Mouse (Mus musculus) MEL (cell line): ENCODE data around the gene Arhgap35. TPM values are rescaled to one million over a fixed set of nuclear protein-coding genes. Genes with fewer than 3 reads are reported as not detected.

Source experiments
- DNase-seq: peaks from one replicate; pipeline ENCODE4 v3.0.0; 2011; ENCODE audit warnings: low read depth, low spot score
- H3K27ac ChIP-seq: 2 replicates; pipeline ENCODE4 v1.5.1; 2012; ENCODE audit warnings: low read depth, mild to moderate bottlenecking, control low read depth, low read length, moderate library complexity; ENCODE audit not compliant: control insufficient read depth
- H3K27me3 ChIP-seq, 2 experiments: fragments of 150-350 bp in 1 of 2; sonication (generic) in 1 of 2; 2 replicates each; pipeline ENCODE4 v1.6.1; 2012; ENCODE audit warnings: low read length in 2 of 2, mild to moderate bottlenecking in 2 of 2, improper control_type of control experiment in 1 of 2, moderate library complexity in 1 of 2; ENCODE audit not compliant: insufficient read depth in 2 of 2, control insufficient read depth in 1 of 2
- H3K36me3 ChIP-seq, 2 experiments: 2 replicates each; pipeline ENCODE4 v1.6.1; 2012 to 2014; ENCODE audit warnings: low read length in 2 of 2, improper control_type of control experiment in 1 of 2, inconsistent platforms in 1 of 2, mild to moderate bottlenecking in 1 of 2; ENCODE audit not compliant: insufficient read depth in 2 of 2, control insufficient read depth in 1 of 2
- H3K4me1 ChIP-seq, 2 experiments: fragments of 150-350 bp in 1 of 2; sonication (generic) in 1 of 2; 2 replicates each; pipeline ENCODE4 v1.6.1; 2012; ENCODE audit warnings: low read length in 2 of 2, improper control_type of control experiment in 1 of 2, mild to moderate bottlenecking in 1 of 2; ENCODE audit not compliant: insufficient read depth in 2 of 2, control insufficient read depth in 1 of 2
- H3K4me3 ChIP-seq, 2 experiments: fragments of 150-350 bp in 1 of 2; sonication (generic) in 1 of 2; 2 replicates each; pipeline ENCODE4 v1.5.1; 2012; ENCODE audit warnings: low read depth in 2 of 2, low read length in 2 of 2, mild to moderate bottlenecking in 2 of 2, moderate library complexity in 2 of 2, control low read depth in 1 of 2, improper control_type of control experiment in 1 of 2; ENCODE audit not compliant: control insufficient read depth in 1 of 2, insufficient read depth in 1 of 2
- H3K79me2 ChIP-seq: 2 replicates; pipeline ENCODE4 v1.6.1; 2012; ENCODE audit warnings: mild to moderate bottlenecking, low read length, moderate library complexity; ENCODE audit not compliant: control insufficient read depth, poor library complexity, insufficient read depth
- H3K9ac ChIP-seq: 2 replicates; pipeline ENCODE4 v1.6.1; 2012; ENCODE audit warnings: low read depth, mild to moderate bottlenecking, control low read depth, low read length, moderate library complexity; ENCODE audit not compliant: control insufficient read depth, poor library complexity, severe bottlenecking
- H3K9me3 ChIP-seq: fragments of 150-350 bp; sonication (generic); replicated peaks from 2 replicates; pipeline ENCODE4 v1.6.1; 2012; ENCODE audit warnings: mild to moderate bottlenecking, low read length, improper control_type of control experiment, moderate library complexity; ENCODE audit not compliant: insufficient read depth
- CHD1 ChIP-seq: IDR thresholded peaks from 2 replicates; pipeline ENCODE4 v1.6.1; 2012; ENCODE audit warnings: low read depth, mild to moderate bottlenecking, inconsistent platforms, low read length, improper control_type of control experiment
- CHD2 ChIP-seq: IDR thresholded peaks from 2 replicates; pipeline ENCODE4 v1.6.1; 2011; ENCODE audit warnings: low read length, improper control_type of control experiment
- EP300 ChIP-seq, 2 experiments: IDR thresholded peaks; 2 replicates each; pipeline ENCODE4 v1.6.1; 2011; ENCODE audit warnings: improper control_type of control experiment in 2 of 2, low read length in 2 of 2, low read depth in 1 of 2, mild to moderate bottlenecking in 1 of 2
- ETS1 ChIP-seq: IDR thresholded peaks from 2 replicates; pipeline ENCODE4 v1.6.1; 2012; ENCODE audit warnings: low read depth, mild to moderate bottlenecking, inconsistent platforms, low read length, improper control_type of control experiment, moderate library complexity
- GABPA ChIP-seq: IDR thresholded peaks from 2 replicates; pipeline ENCODE4 v1.6.1; 2012; ENCODE audit warnings: low read depth, mild to moderate bottlenecking, inconsistent platforms, low read length, improper control_type of control experiment, moderate library complexity
- GATA1 ChIP-seq: IDR thresholded peaks from 2 replicates; pipeline ENCODE4 v1.6.1; 2011; ENCODE audit warnings: low read depth, low read length, improper control_type of control experiment
- JUND ChIP-seq: IDR thresholded peaks from 2 replicates; pipeline ENCODE4 v1.6.1; 2011; ENCODE audit warnings: low read depth, mild to moderate bottlenecking, improper control_type of control experiment, low read length
- MAZ ChIP-seq: IDR thresholded peaks from 2 replicates; pipeline ENCODE4 v1.6.1; 2012; ENCODE audit warnings: low read depth, mild to moderate bottlenecking, inconsistent platforms, low read length, improper control_type of control experiment
- MEF2A ChIP-seq: IDR thresholded peaks from 2 replicates; pipeline ENCODE4 v1.6.1; 2014; ENCODE audit warnings: low read depth, mild to moderate bottlenecking, inconsistent platforms, low read length, improper control_type of control experiment; ENCODE audit not compliant: poor library complexity, insufficient replicate concordance, severe bottlenecking; ENCODE audit errors: extremely low read depth
- NELFE ChIP-seq: IDR thresholded peaks from 2 replicates; pipeline ENCODE4 v1.6.1; 2011; ENCODE audit warnings: low read depth, low read length, improper control_type of control experiment
- POLR2AphosphoS5 ChIP-seq: IDR thresholded peaks from 2 replicates; pipeline ENCODE4 v1.6.1; 2012; ENCODE audit warnings: low read depth, borderline replicate concordance, mild to moderate bottlenecking, inconsistent platforms, low read length, moderate library complexity, mixed read lengths
- TAL1 ChIP-seq: IDR thresholded peaks from 2 replicates; pipeline ENCODE4 v1.6.1; 2012; ENCODE audit warnings: mild to moderate bottlenecking, inconsistent platforms, low read length, moderate library complexity, mixed read lengths
- ZNF384 ChIP-seq: IDR thresholded peaks from 2 replicates; pipeline ENCODE4 v1.6.1; 2012; ENCODE audit warnings: low read depth, mild to moderate bottlenecking, inconsistent platforms, low read length, improper control_type of control experiment
- polyA plus RNA-seq, 2 experiments: library from polyadenylated mRNA; stranded (reverse) in 1 of 2; unstranded in 1 of 2; fragments of >175 nt in 1 of 2; fragments of >200 nt in 1 of 2; gene quantifications; 2 replicates each; pipeline versions ENCODE4 v1.2.1 to v1.2.4; 2012; ENCODE audit warnings: low replicate concordance in 2 of 2, low read depth in 1 of 2; ENCODE audit not compliant: insufficient read length in 2 of 2, insufficient read depth in 1 of 2, missing spikeins in 1 of 2
- total RNA-seq: library from RNA; depleted of rRNA; stranded (reverse); fragments of 300-350 nt; gene quantifications from 2 replicates; pipeline ENCODE4 v1.2.3, GENCODE M21; 2012

The Arhgap35 gene
- total and polyA plus RNA-seq, 3 experiments: 7.4 to 13.4 TPM; not detected in 1

DNA sequence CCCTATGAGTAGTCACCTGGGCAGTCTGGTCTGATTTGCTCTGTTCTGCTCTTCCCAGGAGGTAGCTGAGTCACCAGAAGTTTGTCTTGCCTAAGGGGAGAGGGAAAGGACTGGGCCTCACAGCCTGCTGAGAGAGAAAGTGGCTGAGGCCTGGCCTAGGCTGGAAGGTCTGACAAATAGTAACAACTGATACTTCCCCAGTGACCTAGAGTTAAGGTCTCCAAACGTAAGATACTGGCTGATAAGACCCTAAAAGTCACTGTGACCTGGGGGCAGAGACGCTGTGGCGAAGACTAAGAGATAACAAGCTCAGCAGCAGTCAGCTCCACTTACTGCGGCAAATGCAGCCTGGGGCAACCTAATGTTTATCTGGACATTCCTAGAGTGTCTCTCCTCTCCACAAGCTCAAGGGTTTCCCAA, 13.1 kb downstream of the Arhgap35 start:
- H3K9ac ChIP-seq: peak overlapping the region; percentile 47
- TF ChIP-seq ETS1 (peak; percentile 66), JUND (no peak), MEF2A (no peak), TAL1 (peak; percentile 30; the same call in 1 of the 2 replicates), NELFE (no peak), GATA1 (peak; percentile 82), EP300 (IDR thresholded peaks at IDR 0.05; ENCODE audit: low read depth in 1 of 2, low read length in 2 of 2) (peak; percentile 67 to 73), MAZ (peak; percentile 48; the same call in 1 of the 2 replicates)
- TF ChIP-seq, all 39 proteins: peak for 5
- H3K4me3 ChIP-seq: peak overlapping the region; percentile 1 to 21; a peak in 1 of 4 replicates
- peak overlapping the region; percentile 69 for H3K27ac ChIP-seq
- peaks cover 0 to 20% of the 10 kb centered on the region in 2 experiments; a peak in 2 of 4 replicates for H3K36me3 ChIP-seq
- peak; percentile 73 for DNase-seq
- no peaks in the 10 kb centered on the region for H3K9me3 ChIP-seq
- H3K4me1 ChIP-seq: peaks cover 8 to 11% of the 10 kb centered on the region in 2 experiments
- peaks cover 14% of the 10 kb centered on the region for H3K79me2 ChIP-seq
- H3K27me3 ChIP-seq: no peaks in the 10 kb centered on the region

DNA sequence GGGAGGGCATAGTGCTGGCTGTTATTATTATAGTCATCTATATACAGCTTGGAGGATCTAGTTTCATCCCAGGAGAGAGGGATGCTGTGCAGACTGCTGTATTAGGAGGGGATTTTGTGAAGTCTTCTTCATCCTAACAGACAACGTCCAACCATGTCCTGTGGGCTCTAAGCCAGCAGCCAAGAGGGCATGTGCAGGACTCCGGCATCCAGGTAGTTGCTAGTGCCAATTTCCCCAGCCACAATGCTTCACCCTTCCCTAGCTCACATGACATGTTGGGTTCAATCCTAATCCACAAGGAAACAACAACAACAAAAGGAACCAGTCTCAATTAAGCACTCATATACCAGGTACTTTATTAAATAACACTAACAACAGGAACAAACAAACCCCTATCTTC, 15.8 kb downstream of the Arhgap35 start:
- no peak overlapping the region for H3K9ac ChIP-seq
- DNase-seq: no peak
- H3K36me3 ChIP-seq: peaks cover 0 to 20% of the 10 kb centered on the region in 2 experiments; a peak in 2 of 4 replicates
- peaks cover 7% of the 10 kb centered on the region for H3K79me2 ChIP-seq
- TF ChIP-seq CHD1 (no peak), NELFE (no peak), CHD2 (no peak)
- TF ChIP-seq, all 39 proteins: peak for 0
- H3K4me3 ChIP-seq: no peak overlapping the region
- H3K27ac ChIP-seq: no peak overlapping the region
- H3K9me3 ChIP-seq: no peaks in the 10 kb centered on the region
- peaks cover 8 to 11% of the 10 kb centered on the region in 2 experiments for H3K4me1 ChIP-seq
- H3K27me3 ChIP-seq: no peaks in the 10 kb centered on the region

DNA sequence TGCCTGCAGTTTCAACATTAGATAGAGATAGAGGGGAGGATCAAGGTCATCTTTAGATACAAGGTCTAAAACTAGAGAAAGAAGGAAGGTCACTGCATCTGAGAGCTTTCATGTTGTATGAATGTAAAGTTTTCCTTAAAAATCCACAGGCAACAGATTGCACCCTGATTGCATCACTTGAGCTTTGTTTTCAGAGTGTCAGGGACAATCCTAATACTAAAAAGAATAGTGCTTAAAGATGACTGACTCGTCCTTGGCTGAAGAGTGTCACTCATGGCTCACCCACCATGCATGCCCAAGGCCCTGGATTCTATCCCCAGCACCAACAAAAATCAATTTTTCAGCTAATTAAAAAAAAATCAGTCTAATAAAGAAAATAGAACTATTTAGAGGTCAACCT, 23.5 kb downstream of the Arhgap35 start:
- Histone ChIP-seq H3K79me2 (peaks cover 4% of the 10 kb centered on the region), H3K36me3 (peaks cover 0 to 29% of the 10 kb centered on the region in 2 experiments; a peak in 2 of 4 replicates), H3K9ac (no peak overlapping the region)
- no peak for TF ChIP-seq GABPA
- no peak for TF ChIP-seq TAL1
- TF ChIP-seq ZNF384: peak; percentile 3; the same call in 1 of the 2 replicates
- TF ChIP-seq MEF2A: no peak
- no peak for TF ChIP-seq POLR2AphosphoS5
- TF ChIP-seq, all 39 proteins: peak for 1
- peak overlapping the region; percentile 28; the same call in 1 of the 2 replicates for H3K27ac ChIP-seq
- peaks cover 12 to 13% of the 10 kb centered on the region in 2 experiments for H3K4me1 ChIP-seq
- no peak overlapping the region for H3K4me3 ChIP-seq
- DNase-seq: peak; percentile 38
- no peaks in the 10 kb centered on the region for H3K27me3 ChIP-seq
- no peaks in the 10 kb centered on the region for H3K9me3 ChIP-seq
